Mouse (Mus musculus) heart, postnatal 4 days (tissue): ENCODE data around the gene Car8. TPM values are rescaled to one million over a fixed set of nuclear protein-coding genes. Genes with fewer than 3 reads are reported as not detected.
A peak's percentile ranks its signal among the peaks of the same experiment; 100 is the strongest.
"Not testable (repeated sequence)": the region's sequence is repeated elsewhere in the genome, so short reads cannot be mapped to it uniquely, and the experiment has no call there.

Source experiments
- DNase-seq: peaks from one replicate; pipeline ENCODE4 v3.0.0; 2021
- microRNA-seq, 2 experiments: library from miRNA; unstranded; fragments of <30 nt; microRNA quantifications; one replicate each; pipeline ENCODE4 v1.2.0; 2021 to 2022
- total RNA-seq, 2 experiments: library from RNA; stranded (reverse); gene quantifications; 2 replicates each; pipeline ENCODE4 v1.2.3; 2021

The Car8 gene
- total RNA-seq, 2 experiments from 2014 or later = 12.6 to 13.3 TPM

GRCm38 (mm10) chr4:8201631-8202030 is 37.2 kb downstream of the Car8 start:
- no peak for DNase-seq

- DNase-seq = peak; percentile 34
These were observed 38.8 kb downstream of the Car8 start for GRCm38 (mm10) chr4:8200081-8200480.

GRCm38 (mm10) chr4:8198033-8198432 is 40.8 kb downstream of the Car8 start:
- DNase-seq = no peak

- DNase-seq = no peak
These were observed 48.4 kb downstream of the Car8 start for GRCm38 (mm10) chr4:8190441-8190840.

GRCm38 (mm10) chr4:8186921-8187687 is 51.7 kb downstream of the Car8 start:
- no peak for DNase-seq

- DNase-seq = no peak
These were observed 58.3 kb downstream of the Car8 start for GRCm38 (mm10) chr4:8180576-8180975.

- DNase-seq = no peak
These were observed 84.1 kb downstream of the Car8 start for GRCm38 (mm10) chr4:8154589-8155198.

- not testable (repeated sequence) for DNase-seq
These were observed 84.9 kb downstream of the Car8 start for GRCm38 (mm10) chr4:8153926-8154325.

GRCm38 (mm10) chr4:8137403-8137802 is 101.4 kb downstream of the Car8 start:
- DNase-seq = no peak

GRCm38 (mm10) chr4:8132024-8132423 is 106.8 kb downstream of the Car8 start:
- no peak for DNase-seq

- peak; percentile 21 for DNase-seq
These were observed 125.3 kb downstream of the Car8 start for GRCm38 (mm10) chr4:8113558-8113957.

GRCm38 (mm10) chr4:8111891-8112290 is 127.0 kb downstream of the Car8 start:
- no peak for DNase-seq

- DNase-seq = no peak
These were observed 128.8 kb downstream of the Car8 start for GRCm38 (mm10) chr4:8109906-8110567.

- no peak for DNase-seq
These were observed 137.4 kb downstream of the Car8 start for GRCm38 (mm10) chr4:8101466-8101865.

GRCm38 (mm10) chr4:8098084-8098483 is 140.8 kb downstream of the Car8 start:
- no peak for DNase-seq

- no peak for DNase-seq
These were observed 141.2 kb downstream of the Car8 start for GRCm38 (mm10) chr4:8097683-8098082.

GRCm38 (mm10) chr4:8093566-8093965 is 145.3 kb downstream of the Car8 start:
- DNase-seq = not testable (repeated sequence)

Small RNA genes within 50 kb of the gene (microRNA-seq; reads per million reads assigned to microRNA genes)
- 0 reads per million in 2 experiments for gene Gm25355
